ENCODE assay signal across 35 mouse cellular contexts in the genomic region with DNA sequence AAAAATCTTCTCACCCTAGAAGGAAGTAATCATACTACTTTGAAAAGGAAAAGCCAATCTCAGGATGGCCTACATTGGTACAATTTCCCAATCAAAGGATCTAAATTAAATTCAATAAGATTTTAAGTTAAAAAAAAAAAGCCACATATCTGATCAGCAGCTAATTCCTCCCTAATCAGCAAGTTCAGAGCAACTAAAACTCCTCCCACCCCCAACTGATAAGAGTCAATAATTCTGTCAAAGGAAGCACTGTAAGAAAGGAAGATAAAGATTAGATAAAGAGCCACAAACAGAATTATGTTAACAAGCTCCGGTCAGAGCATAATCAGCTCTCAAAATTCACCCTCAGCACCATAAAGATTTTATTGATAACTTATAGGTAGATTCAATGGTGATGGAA.
"Had no signal": no experiment of that assay in that cellular context is flagged by ENCODE, and none has a peak within 500 bp of the region (broad histone marks: within the 10 kb centered on the region; RNA-seq: fewer than 3 reads in every experiment).

No protein-coding gene starts in this region.

- H3K9ac ChIP-seq: heart, embryonic 12.5 days; heart, embryonic 13.5 days; heart, embryonic 15.5 days; hindbrain, embryonic 13.5 days; hindbrain, embryonic 14.5 days; hindbrain, embryonic 15.5 days; intestine, embryonic 15.5 days; kidney, embryonic 15.5 days had no signal

- H3K27ac ChIP-seq: heart, embryonic 10.5 days; heart, embryonic 13.5 days; heart, embryonic 15.5 days; hindbrain, embryonic 10.5 days; hindbrain, embryonic 13.5 days; hindbrain, embryonic 14.5 days; hindbrain, embryonic 15.5 days; hindbrain, postnatal 0 days; intestine, embryonic 15.5 days; kidney, embryonic 15.5 days; kidney, postnatal 0 days; layer of hippocampus, adult 2 months; left cerebral cortex, adult 2 months had no signal

- H3K27me3 ChIP-seq: heart, embryonic 12.5 days; heart, embryonic 13.5 days; heart, embryonic 15.5 days; hindbrain, embryonic 13.5 days; hindbrain, embryonic 15.5 days; intestine, embryonic 15.5 days; kidney, embryonic 15.5 days had no signal

- ATAC-seq: hindbrain, embryonic 16.5 days; hindbrain, postnatal 0 days; inflammation-experienced regulatory T-cells, adult 6 months; intestine, embryonic 15.5 days; intestine, embryonic 16.5 days; intestine, postnatal 0 days had no signal

- H3K9me3 ChIP-seq: heart, embryonic 10.5 days; heart, embryonic 12.5 days; heart, embryonic 13.5 days; heart, embryonic 15.5 days; hindbrain, embryonic 10.5 days; hindbrain, embryonic 13.5 days; hindbrain, embryonic 15.5 days; intestine, embryonic 15.5 days; kidney, embryonic 15.5 days had no signal

- DNase-seq: heart, postnatal 10 days; heart, postnatal 14 days; heart, postnatal 36 days; heart, postnatal 4 days; kidney, adult 11 months; kidney, adult 18-20 months; kidney, adult 2 months; kidney, adult 8-10 months; kidney, adult 9 months; kidney, postnatal 10 days; kidney, postnatal 14 days; kidney, postnatal 25 days; kidney, postnatal 36 days; kidney, postnatal 4 days; layer of hippocampus, adult 9-11 months; layer of hippocampus, postnatal 36 days had no signal

- H3K4me3 ChIP-seq: heart, embryonic 10.5 days; heart, embryonic 12.5 days; heart, embryonic 13.5 days; heart, embryonic 15.5 days; hindbrain, embryonic 10.5 days; hindbrain, embryonic 13.5 days; hindbrain, embryonic 15.5 days; intestine, embryonic 15.5 days; kidney, embryonic 15.5 days; layer of hippocampus, adult 2 months; left cerebral cortex, adult 2 months had no signal

- H3K4me1 ChIP-seq: heart, embryonic 10.5 days; heart, embryonic 12.5 days; heart, embryonic 13.5 days; heart, embryonic 15.5 days; hindbrain, embryonic 10.5 days; hindbrain, embryonic 13.5 days; hindbrain, embryonic 15.5 days; intestine, embryonic 15.5 days; kidney, embryonic 15.5 days had no signal

- H3K4me2 ChIP-seq: heart, embryonic 11.5 days; heart, embryonic 12.5 days; heart, embryonic 13.5 days; heart, embryonic 15.5 days; hindbrain, embryonic 13.5 days; hindbrain, embryonic 14.5 days; hindbrain, embryonic 15.5 days; intestine, embryonic 15.5 days; kidney, embryonic 15.5 days had no signal
